Mouse (Mus musculus): Measurements from ENCODE around the gene Itih2. TPM values are rescaled to one million over a fixed set of nuclear protein-coding genes. Genes with fewer than 3 reads are reported as not detected.
A peak's percentile ranks its signal among the peaks of the same experiment; 100 is the strongest.

The Itih2 gene
- polyA plus RNA-seq (2012; rRNA removed) (0.27 and 0.43 TPM in 2 replicates), polyA plus RNA-seq (2014; fragmentation: Nextera tagmentation; extraction: Ambion mirVana) (0.19 TPM in 1 of 2 replicates, not detected in the other)

DNA sequence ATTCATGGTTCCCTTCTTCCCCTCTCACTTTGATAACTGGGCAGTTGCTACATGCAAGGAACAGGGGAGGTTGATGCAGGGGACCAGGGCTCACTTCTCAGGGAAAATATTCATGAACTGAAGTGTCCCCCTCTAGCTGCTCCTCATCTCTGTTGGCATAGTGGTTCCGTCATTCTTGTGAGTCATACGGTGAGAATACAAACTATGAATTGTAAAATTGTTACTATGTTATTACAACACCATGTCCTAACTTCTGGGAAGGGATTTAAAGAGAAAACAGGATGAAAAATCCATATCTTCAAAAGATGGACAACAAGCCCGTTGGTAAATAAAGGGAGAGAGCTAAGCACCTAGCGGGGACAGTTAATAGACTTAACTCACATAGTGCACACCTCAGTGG lies at the start of gene Itih2:
Gene Itih2 (minus strand): TSS at position 101 of the 400 bp plus-strand sequence.
- no peak for TF ChIP-seq POLR2A (IDR thresholded peaks at IDR 0.05; ENCODE audit: borderline replicate concordance, extremely low read depth, insufficient read depth, insufficient read length)
- no peak for DNase-seq (ENCODE audit: low spot score)
- Histone ChIP-seq H3K27ac (replicated peaks; ENCODE audit: low read depth, low read length) (no peak within 1 kb of the TSS), H3K9me3 (ENCODE audit: control insufficient read depth, low read length) (no peaks in the 10 kb centered on the region), H3K27me3 (ENCODE audit: control insufficient read depth, insufficient read depth, low read length) (no peaks in the 10 kb centered on the region), H3K4me2 (replicated peaks; ENCODE audit: low read depth, low read length, severe bottlenecking) (no peak within 1 kb of the TSS), H3K4me3 (replicated peaks; ENCODE audit: low read length) (no peak within 1 kb of the TSS), H3K4me1 (ENCODE audit: control insufficient read depth, insufficient read depth, low read length) (no peaks in the 10 kb centered on the region), H3K9ac (ENCODE audit: low read depth, low read length, severe bottlenecking) (no peak within 1 kb of the TSS), H3K36me3 (ENCODE audit: control insufficient read depth, insufficient read depth, low read length) (no peaks in the 10 kb centered on the region)
- WGBS: 92% methylated on average over 4 of the region's 4 CpGs
- no peak for ATAC-seq (ENCODE audit: low FRiP score, low read depth)

DNA sequence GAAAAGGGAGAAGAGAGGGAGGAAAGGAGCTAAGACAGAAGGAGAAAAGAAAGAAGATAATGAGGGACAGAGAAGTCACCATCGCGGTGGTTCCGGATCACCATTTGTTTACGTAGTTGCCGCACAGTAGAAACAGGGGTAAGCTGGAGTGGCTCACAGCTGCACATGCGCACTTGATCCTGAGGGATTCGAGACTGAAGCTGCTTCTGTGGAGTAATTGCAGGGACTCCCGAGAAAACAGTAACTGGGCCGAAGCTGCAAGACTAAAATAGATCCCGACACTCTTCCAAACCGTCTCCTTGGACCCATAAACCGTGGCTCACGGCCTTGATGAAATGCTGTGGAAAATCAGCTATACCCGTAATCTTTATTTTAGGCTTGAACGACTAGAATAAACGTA lies 38.8 kb upstream of the Itih2 start:
- ATAC-seq (ENCODE audit: low FRiP score, low read depth) (no peak), DNase-seq (ENCODE audit: low spot score) (no peak)
- Histone ChIP-seq H3K27me3 (ENCODE audit: control insufficient read depth, insufficient read depth, low read length) (no peaks in the 10 kb centered on the region), H3K27ac (replicated peaks; ENCODE audit: low read depth, low read length) (no peak overlapping the region), H3K4me1 (ENCODE audit: control insufficient read depth, insufficient read depth, low read length) (peaks cover 6% of the 10 kb centered on the region; the same call in 1 of the 2 replicates), H3K4me2 (replicated peaks; ENCODE audit: low read depth, low read length, severe bottlenecking) (no peak overlapping the region), H3K9me3 (ENCODE audit: control insufficient read depth, low read length) (no peaks in the 10 kb centered on the region), H3K9ac (ENCODE audit: low read depth, low read length, severe bottlenecking) (no peak overlapping the region), H3K36me3 (ENCODE audit: control insufficient read depth, insufficient read depth, low read length) (no peaks in the 10 kb centered on the region), H3K4me3 (replicated peaks; ENCODE audit: low read length) (no peak overlapping the region)
- no peak for TF ChIP-seq POLR2A (IDR thresholded peaks at IDR 0.05; ENCODE audit: borderline replicate concordance, extremely low read depth, insufficient read depth, insufficient read length)
- WGBS: 77% methylated on average over 16 of the region's 16 CpGs

DNA sequence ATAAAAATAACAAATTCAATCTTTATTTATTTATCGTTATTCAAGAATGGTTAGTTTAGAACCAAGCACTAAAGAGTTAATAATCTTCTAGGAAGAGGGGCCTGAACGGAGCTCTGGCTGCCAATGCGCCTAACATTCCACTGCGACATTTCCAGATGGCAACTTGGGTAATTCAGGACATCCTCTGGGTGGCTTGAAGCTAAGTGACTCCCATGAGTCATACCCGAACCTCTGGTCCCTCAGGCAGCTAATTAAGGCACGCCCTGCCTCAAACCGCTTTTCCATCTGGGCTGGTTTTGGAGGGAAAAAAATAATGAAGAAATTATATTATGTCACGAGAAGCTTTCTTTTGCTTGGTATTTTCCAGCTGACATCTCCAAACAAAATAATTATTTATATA lies 36.8 kb upstream of the Itih2 start:
- H3K9ac ChIP-seq (ENCODE audit: low read depth, low read length, severe bottlenecking): no peak overlapping the region
- no peak overlapping the region for H3K4me2 ChIP-seq (replicated peaks; ENCODE audit: low read depth, low read length, severe bottlenecking)
- TF ChIP-seq POLR2A (IDR thresholded peaks at IDR 0.05; ENCODE audit: borderline replicate concordance, extremely low read depth, insufficient read depth, insufficient read length): no peak
- H3K4me3 ChIP-seq (replicated peaks; ENCODE audit: low read length): no peak overlapping the region
- WGBS: 34% methylated on average over 8 of the region's 8 CpGs
- H3K27ac ChIP-seq (replicated peaks; ENCODE audit: low read depth, low read length): no peak overlapping the region
- H3K36me3 ChIP-seq (ENCODE audit: control insufficient read depth, insufficient read depth, low read length): no peaks in the 10 kb centered on the region
- no peaks in the 10 kb centered on the region for H3K9me3 ChIP-seq (ENCODE audit: control insufficient read depth, low read length)
- peak; percentile 36 for DNase-seq (ENCODE audit: low spot score)
- no peak for ATAC-seq (ENCODE audit: low FRiP score, low read depth)
- peaks cover 6% of the 10 kb centered on the region; the same call in 1 of the 2 replicates for H3K4me1 ChIP-seq (ENCODE audit: control insufficient read depth, insufficient read depth, low read length)
- H3K27me3 ChIP-seq (ENCODE audit: control insufficient read depth, insufficient read depth, low read length): no peaks in the 10 kb centered on the region

DNA sequence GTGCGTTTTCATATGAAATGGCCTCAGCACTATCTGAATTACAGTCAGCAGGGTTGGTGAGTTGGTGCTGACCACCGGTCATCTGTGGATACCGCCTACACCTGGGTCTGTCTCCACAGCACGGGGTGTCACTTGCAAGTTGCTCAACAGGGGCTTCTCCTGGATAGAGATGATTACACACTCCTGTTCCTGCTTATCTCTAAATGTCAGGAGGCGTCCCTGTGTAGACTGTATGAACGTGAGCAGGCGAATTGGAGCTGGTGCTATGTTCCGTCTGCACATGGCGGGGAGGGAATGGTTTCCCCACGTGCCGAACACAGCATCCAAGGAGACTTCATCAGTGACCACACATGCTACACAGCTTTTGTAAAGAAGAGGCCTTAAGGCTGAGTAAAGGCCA lies 36.1 kb upstream of the Itih2 start:
- 83% methylated on average over 11 of the region's 11 CpGs for WGBS
- no peak overlapping the region for H3K4me2 ChIP-seq (replicated peaks; ENCODE audit: low read depth, low read length, severe bottlenecking)

DNA sequence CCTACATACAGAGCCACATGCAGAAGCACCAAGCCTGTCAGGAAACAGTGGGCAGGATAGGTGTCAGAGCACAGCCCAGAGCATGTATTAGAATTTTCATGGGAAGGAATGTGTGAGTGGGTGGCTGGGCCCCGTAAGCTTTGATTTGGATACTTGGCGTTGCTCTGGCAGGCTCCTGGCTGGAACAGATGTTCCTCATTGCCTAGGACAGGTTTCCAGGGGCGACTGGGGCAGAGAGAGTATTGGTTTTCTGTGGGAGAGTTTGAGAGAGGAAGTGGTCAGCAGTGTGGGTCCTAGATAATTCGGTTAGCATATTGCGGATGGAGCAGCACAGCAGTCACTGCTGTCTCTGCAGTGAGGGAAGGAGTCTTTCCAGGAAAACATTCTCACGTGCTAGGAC lies 35.4 kb upstream of the Itih2 start:
- no peak overlapping the region for H3K27ac ChIP-seq (replicated peaks; ENCODE audit: low read depth, low read length)
- H3K27me3 ChIP-seq (ENCODE audit: control insufficient read depth, insufficient read depth, low read length): no peaks in the 10 kb centered on the region
- no peak for ATAC-seq (ENCODE audit: low FRiP score, low read depth)
- no peak for TF ChIP-seq POLR2A (IDR thresholded peaks at IDR 0.05; ENCODE audit: borderline replicate concordance, extremely low read depth, insufficient read depth, insufficient read length)
- no peak for DNase-seq (ENCODE audit: low spot score)
- H3K36me3 ChIP-seq (ENCODE audit: control insufficient read depth, insufficient read depth, low read length): no peaks in the 10 kb centered on the region
- no peak overlapping the region for H3K4me3 ChIP-seq (replicated peaks; ENCODE audit: low read length)
- 15% methylated on average over 6 of the region's 6 CpGs for WGBS
- no peak overlapping the region for H3K9ac ChIP-seq (ENCODE audit: low read depth, low read length, severe bottlenecking)
- H3K4me1 ChIP-seq (ENCODE audit: control insufficient read depth, insufficient read depth, low read length): peaks cover 6% of the 10 kb centered on the region; the same call in 1 of the 2 replicates
- H3K4me2 ChIP-seq (replicated peaks; ENCODE audit: low read depth, low read length, severe bottlenecking): no peak overlapping the region
- no peaks in the 10 kb centered on the region for H3K9me3 ChIP-seq (ENCODE audit: control insufficient read depth, low read length)

More for the DNA sequence above, 36.1 kb upstream of the Itih2 start:
- ATAC-seq (ENCODE audit: low FRiP score, low read depth) (no peak), DNase-seq (ENCODE audit: low spot score) (no peak)
- no peaks in the 10 kb centered on the region for H3K9me3 ChIP-seq (ENCODE audit: control insufficient read depth, low read length)
- H3K27me3 ChIP-seq (ENCODE audit: control insufficient read depth, insufficient read depth, low read length): no peaks in the 10 kb centered on the region
- no peak overlapping the region for H3K4me3 ChIP-seq (replicated peaks; ENCODE audit: low read length)
- no peaks in the 10 kb centered on the region for H3K36me3 ChIP-seq (ENCODE audit: control insufficient read depth, insufficient read depth, low read length)
- peaks cover 6% of the 10 kb centered on the region; the same call in 1 of the 2 replicates for H3K4me1 ChIP-seq (ENCODE audit: control insufficient read depth, insufficient read depth, low read length)
- H3K27ac ChIP-seq (replicated peaks; ENCODE audit: low read depth, low read length): no peak overlapping the region
- H3K9ac ChIP-seq (ENCODE audit: low read depth, low read length, severe bottlenecking): no peak overlapping the region
- no peak for TF ChIP-seq POLR2A (IDR thresholded peaks at IDR 0.05; ENCODE audit: borderline replicate concordance, extremely low read depth, insufficient read depth, insufficient read length)
